Mouse (Mus musculus) layer of hippocampus, adult 2 months (tissue): ENCODE data around the gene Agtr1a. TPM values are rescaled to one million over a fixed set of nuclear protein-coding genes. Genes with fewer than 3 reads are reported as not detected.

Experiments
- DNase-seq, 2 experiments: peaks; one replicate each; pipeline ENCODE4 v3.0.0; 2022; ENCODE audit warnings: low spot score in 2 of 2
- H3K27ac ChIP-seq: fragments of 200-600 bp; 2 replicates; pipeline ENCODE4 v1.8.1; 2022
- H3K4me3 ChIP-seq: fragments of 200-600 bp; 2 replicates; pipeline ENCODE4 v1.8.1; 2022; ENCODE audit warnings: mild to moderate bottlenecking
- CTCF ChIP-seq: fragments of 200-600 bp; conservative IDR thresholded peaks from 2 replicates; pipeline ENCODE4 v1.8.1; 2022; ENCODE audit warnings: antibody characterized with exemption, mild to moderate bottlenecking, moderate library complexity
- total RNA-seq, 2 experiments: library from RNA; stranded (reverse); gene quantifications; 2 replicates each; pipeline ENCODE4 v1.2.3; 2021

Agtr1a gene
- total RNA-seq, 2 experiments from 2014 or later = 1.4 to 1.7 TPM

GRCm38 (mm10) chr13:30346881-30347280 is 10.6 kb downstream of the Agtr1a start:
- TF ChIP-seq CTCF = no peak
- DNase-seq = no peak
- no peak overlapping the region for H3K4me3 ChIP-seq

GRCm38 (mm10) chr13:30348306-30348705 is 12.1 kb downstream of the Agtr1a start:
- Histone ChIP-seq H3K27ac (no peak overlapping the region), H3K4me3 (no peak overlapping the region)
- TF ChIP-seq CTCF = no peak
- DNase-seq = no peak

More at GRCm38 (mm10) chr13:30346881-30347280, 10.6 kb downstream of the Agtr1a start:
- H3K27ac ChIP-seq = no peak overlapping the region

GRCm38 (mm10) chr13:30351966-30352365 is 15.7 kb downstream of the Agtr1a start:
- DNase-seq = no peak
- H3K4me3 ChIP-seq = no peak overlapping the region
- TF ChIP-seq CTCF = no peak
- no peak overlapping the region for H3K27ac ChIP-seq

DNA sequence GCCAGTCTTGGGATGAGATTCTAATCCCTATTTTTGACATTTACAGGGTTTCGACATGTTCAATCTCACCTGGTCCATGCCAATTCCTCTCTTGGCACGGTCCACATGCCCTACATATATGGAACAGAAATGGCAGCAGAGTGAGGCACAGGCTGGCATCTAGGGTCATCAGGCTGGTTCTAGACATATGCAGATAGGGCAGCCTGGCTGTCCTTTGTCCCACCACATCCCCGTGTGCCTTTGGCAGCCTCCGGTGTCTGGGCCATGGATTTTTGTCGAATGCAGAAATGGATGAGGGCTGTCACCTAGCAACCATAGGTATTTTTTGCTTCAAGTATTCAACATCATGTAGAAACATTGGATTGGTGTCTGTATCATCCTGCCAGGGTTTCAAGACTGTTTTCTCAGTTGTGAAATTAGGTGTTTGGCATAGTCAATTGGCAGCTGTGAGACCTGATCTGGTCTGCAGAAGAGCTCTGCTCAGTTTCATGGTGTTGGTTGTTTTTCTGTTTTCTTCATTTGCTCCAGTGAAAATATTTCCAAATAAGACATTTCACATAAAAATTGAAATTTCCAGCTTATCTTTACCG is 18.8 kb downstream of the Agtr1a start:
- Histone ChIP-seq H3K27ac (no peak overlapping the region), H3K4me3 (no peak overlapping the region)
- no peak for DNase-seq
- no peak for TF ChIP-seq CTCF

GRCm38 (mm10) chr13:30355979-30356378 is 19.7 kb downstream of the Agtr1a start:
- Histone ChIP-seq H3K27ac (no peak overlapping the region), H3K4me3 (no peak overlapping the region)
- no peak for DNase-seq
- TF ChIP-seq CTCF = no peak

DNA sequence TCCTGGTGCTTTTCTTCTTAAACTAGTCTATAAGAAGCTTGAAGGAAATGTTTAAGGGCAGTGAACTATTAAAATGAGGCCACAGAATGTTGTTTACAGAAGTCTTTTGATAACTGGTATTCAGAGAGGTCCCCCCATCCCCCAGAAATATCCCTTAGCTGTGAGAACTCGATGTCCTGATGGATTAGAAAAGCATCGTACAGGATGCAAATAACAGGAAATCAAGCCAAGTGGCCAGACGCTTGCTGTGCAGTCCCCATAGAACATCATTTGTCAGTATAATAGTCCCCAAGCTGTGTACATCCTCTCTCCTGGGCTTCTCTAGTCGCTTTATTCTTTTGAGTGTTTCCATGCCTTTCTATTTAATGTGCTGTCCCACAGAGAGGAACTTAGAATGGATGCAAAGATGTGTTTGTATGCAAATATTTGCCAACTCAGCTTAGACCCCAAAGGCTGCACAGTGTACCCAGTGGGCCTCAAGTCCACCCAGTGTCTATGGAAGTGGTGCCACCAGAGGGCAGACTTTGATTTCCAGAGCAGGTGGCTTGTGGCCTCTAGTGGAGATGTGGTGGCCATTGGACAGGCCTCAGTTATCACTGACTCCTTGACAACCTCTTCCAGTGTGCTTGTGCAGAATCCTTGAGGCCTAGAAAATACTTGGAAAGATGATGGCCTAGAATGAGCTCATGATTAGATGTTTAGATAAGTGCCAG is 22.4 kb downstream of the Agtr1a start:
- DNase-seq = no peak

DNA sequence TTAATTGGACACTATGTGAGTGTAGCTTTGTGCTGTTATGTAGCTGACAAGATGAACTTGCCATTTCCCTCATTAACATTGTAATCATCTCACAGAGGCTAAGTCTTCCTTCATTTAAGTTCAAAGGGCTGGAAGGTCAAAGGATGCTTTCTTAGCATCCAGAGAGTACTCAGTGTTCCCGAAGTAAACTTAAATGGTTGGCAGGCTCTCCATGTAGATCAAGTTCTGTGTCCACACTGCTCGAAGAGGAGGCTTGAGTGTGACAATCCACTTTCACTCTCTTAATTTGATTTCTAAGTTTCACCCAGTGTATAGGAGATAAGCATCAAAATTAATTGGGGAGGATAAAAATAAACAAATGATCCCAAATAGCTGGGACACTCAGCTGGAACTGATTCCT is 23.6 kb downstream of the Agtr1a start:
- H3K27ac ChIP-seq = no peak overlapping the region
- TF ChIP-seq CTCF = no peak
- H3K4me3 ChIP-seq = no peak overlapping the region
- no peak for DNase-seq

More for the DNA sequence above, 22.4 kb downstream of the Agtr1a start:
- Histone ChIP-seq H3K4me3 (no peak overlapping the region), H3K27ac (no peak overlapping the region)
- TF ChIP-seq CTCF = peak; percentile 44

- TF ChIP-seq CTCF = no peak
- no peak overlapping the region for H3K27ac ChIP-seq
- no peak for DNase-seq
- H3K4me3 ChIP-seq = no peak overlapping the region
These were observed 24.8 kb downstream of the Agtr1a start for GRCm38 (mm10) chr13:30361002-30361401.

- no peak overlapping the region for H3K27ac ChIP-seq
- H3K4me3 ChIP-seq = no peak overlapping the region
- no peak for TF ChIP-seq CTCF
- DNase-seq = no peak
These were observed 25.8 kb downstream of the Agtr1a start for GRCm38 (mm10) chr13:30362048-30362447.

DNA sequence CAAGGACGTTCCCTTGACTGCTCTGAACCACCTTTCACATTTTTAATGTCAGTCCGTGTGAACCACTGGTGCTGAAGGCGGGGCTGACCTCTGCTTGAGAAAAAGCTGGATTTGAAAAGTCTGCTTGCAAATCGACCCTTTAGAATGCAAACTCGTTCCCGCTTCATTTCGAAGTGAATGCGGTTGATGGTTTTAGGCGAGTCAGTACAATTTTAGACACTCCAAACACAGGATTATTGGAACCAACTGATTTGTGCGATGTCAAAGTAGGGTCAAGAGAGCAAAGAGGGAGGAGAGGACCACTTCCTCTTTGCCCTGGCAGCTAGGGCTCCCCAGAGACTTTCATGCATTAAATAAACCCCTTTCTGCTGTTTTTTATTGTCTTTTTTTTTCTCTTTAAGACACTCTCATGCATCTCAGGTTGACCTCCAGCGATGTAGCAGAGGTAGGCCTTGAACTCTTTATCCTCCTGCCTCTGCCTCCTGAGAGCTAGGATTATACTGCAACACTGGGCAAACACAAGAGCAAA is 27.9 kb downstream of the Agtr1a start:
- Histone ChIP-seq H3K4me3 (no peak overlapping the region), H3K27ac (no peak overlapping the region)
- no peak for DNase-seq
- TF ChIP-seq CTCF = no peak

DNA sequence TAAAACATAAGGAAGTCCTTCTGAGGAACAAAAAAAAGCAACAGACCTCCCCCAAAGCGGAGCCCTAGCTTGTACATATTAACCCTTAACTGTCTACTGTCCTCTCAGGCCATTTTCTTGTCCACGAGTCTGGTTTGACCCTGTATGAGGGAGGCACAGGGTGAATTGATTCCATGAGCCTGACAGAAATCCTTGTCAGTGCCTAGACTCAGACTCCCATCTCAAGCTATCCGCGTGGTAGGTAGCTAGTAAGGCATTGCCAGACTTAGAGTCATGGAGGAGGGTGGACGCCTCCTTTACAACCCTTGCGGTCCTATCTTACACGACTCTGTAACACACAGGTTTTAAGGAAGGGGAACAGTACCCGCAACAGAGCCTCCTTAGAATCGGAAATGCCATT is 28.5 kb downstream of the Agtr1a start:
- H3K27ac ChIP-seq = no peak overlapping the region
- H3K4me3 ChIP-seq = no peak overlapping the region
- DNase-seq = no peak
- TF ChIP-seq CTCF = no peak

DNA sequence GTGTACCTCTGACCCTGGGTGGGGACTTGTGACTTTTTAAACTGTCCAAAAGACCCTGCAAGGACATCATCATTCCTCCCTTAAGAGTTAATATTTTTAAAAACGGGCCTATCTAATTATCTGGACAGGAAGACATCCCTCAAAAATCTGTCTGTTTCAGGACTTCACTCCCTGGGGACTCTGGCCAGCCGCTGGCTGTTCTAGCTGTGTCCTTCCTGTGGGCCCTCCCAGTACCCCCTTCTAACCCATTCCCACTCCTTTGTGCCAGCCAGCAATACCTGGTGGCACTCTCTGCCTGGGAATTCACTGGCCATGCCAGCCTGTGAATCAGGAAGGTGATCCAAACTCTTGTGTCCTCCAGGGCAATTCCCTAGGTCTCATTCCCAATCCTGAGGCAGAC is 29.1 kb downstream of the Agtr1a start:
- no peak overlapping the region for H3K27ac ChIP-seq
- no peak for TF ChIP-seq CTCF
- no peak for DNase-seq
- no peak overlapping the region for H3K4me3 ChIP-seq

GRCm38 (mm10) chr13:30368116-30368515 is 31.9 kb downstream of the Agtr1a start:
- DNase-seq = no peak
- no peak for TF ChIP-seq CTCF
- Histone ChIP-seq H3K4me3 (no peak overlapping the region), H3K27ac (no peak overlapping the region)

GRCm38 (mm10) chr13:30368746-30369145 is 32.5 kb downstream of the Agtr1a start:
- no peak for TF ChIP-seq CTCF
- Histone ChIP-seq H3K27ac (no peak overlapping the region), H3K4me3 (no peak overlapping the region)
- DNase-seq = no peak
